Mouse (Mus musculus): Measurements from ENCODE around the gene Arl5c.

Arl5c gene

GRCm38 (mm10) chr11:98018858-98019641 is 23.1 kb upstream of the Arl5c start:
- DNase-seq, result no peak

- no peak for DNase-seq
Observed at GRCm38 (mm10) chr11:98018222-98018621, 22.2 kb upstream of the Arl5c start.

GRCm38 (mm10) chr11:98016824-98017223 is 20.8 kb upstream of the Arl5c start:
- DNase-seq, result no peak

- no peak for DNase-seq
Observed at GRCm38 (mm10) chr11:98016177-98016576, 20.2 kb upstream of the Arl5c start.

GRCm38 (mm10) chr11:98012831-98013230 is 16.9 kb upstream of the Arl5c start:
- no peak for DNase-seq

- no peak for DNase-seq
Observed at GRCm38 (mm10) chr11:98011716-98012115, 15.7 kb upstream of the Arl5c start.

- DNase-seq, result no peak
Observed at GRCm38 (mm10) chr11:98008087-98008486, 12.1 kb upstream of the Arl5c start.

GRCm38 (mm10) chr11:98005686-98006085 is 9.7 kb upstream of the Arl5c start:
- no peak for DNase-seq

- no peak for DNase-seq
Observed at GRCm38 (mm10) chr11:98005076-98005475, 9.1 kb upstream of the Arl5c start.

- DNase-seq, result no peak
Observed at GRCm38 (mm10) chr11:98004161-98004560, 8.2 kb upstream of the Arl5c start.

- no peak for DNase-seq
Observed at GRCm38 (mm10) chr11:98003171-98003671, 7.2 kb upstream of the Arl5c start.

GRCm38 (mm10) chr11:98002627-98003026 is 6.6 kb upstream of the Arl5c start:
- peak; percentile 77 for DNase-seq

GRCm38 (mm10) chr11:98001986-98002385 is 6.0 kb upstream of the Arl5c start:
- no peak for DNase-seq

- DNase-seq, result no peak
Observed at GRCm38 (mm10) chr11:98001351-98001824, 5.4 kb upstream of the Arl5c start.

- no peak for DNase-seq
Observed at GRCm38 (mm10) chr11:98000378-98001140, 4.6 kb upstream of the Arl5c start.

GRCm38 (mm10) chr11:97999748-98000147 is 3.8 kb upstream of the Arl5c start:
- DNase-seq, result no peak

- DNase-seq, result no peak
Observed at GRCm38 (mm10) chr11:97998898-97999608, 3.1 kb upstream of the Arl5c start.

GRCm38 (mm10) chr11:97998074-97998793 is 2.3 kb upstream of the Arl5c start:
- no peak for DNase-seq

- no peak for DNase-seq
Observed at GRCm38 (mm10) chr11:97997387-97997960, 1.5 kb upstream of the Arl5c start.

- DNase-seq, result no peak
Observed at GRCm38 (mm10) chr11:97996691-97997090, 710 bp upstream of the Arl5c start.

GRCm38 (mm10) chr11:97994539-97995100 is 1.4 kb downstream of the Arl5c start:
- DNase-seq, result peak; percentile 73
